Mouse (Mus musculus) lung, embryonic 16.5 days (tissue): ENCODE results near the gene Gsto2. TPM values are rescaled to one million over a fixed set of nuclear protein-coding genes. Genes with fewer than 3 reads are reported as not detected.
A peak's percentile ranks its signal among the peaks of the same experiment; 100 is the strongest.

ENCODE experiments used
- ATAC-seq: fragments of 200-750 bp; cut with Nextera tagmentation; 2 replicates; pipeline ENCODE4 v1.8.0; 2017; ENCODE audit warnings: low read depth, mild to moderate bottlenecking, moderate library complexity
- H3K27ac ChIP-seq: fragments of 300-500 bp; sonication (generic); 2 replicates; pipeline ENCODE4 v1.5.1; 2014; ENCODE audit warnings: mild to moderate bottlenecking, control low read depth, low read length
- H3K27me3 ChIP-seq: fragments of 300-500 bp; sonication (generic); 2 replicates; pipeline ENCODE4 v1.6.1; 2014; ENCODE audit warnings: low read depth, low read length, mixed read lengths; ENCODE audit not compliant: control insufficient read depth, insufficient read depth
- H3K36me3 ChIP-seq: fragments of 300-500 bp; sonication (generic); 2 replicates; pipeline ENCODE4 v1.6.1; 2014; ENCODE audit warnings: low read length; ENCODE audit not compliant: control insufficient read depth, insufficient read depth
- H3K4me1 ChIP-seq: fragments of 300-500 bp; sonication (generic); replicated peaks from 2 replicates; pipeline ENCODE4 v1.6.1; 2014; ENCODE audit warnings: low read length, mixed read lengths; ENCODE audit not compliant: control insufficient read depth, insufficient read depth
- H3K4me2 ChIP-seq: fragments of 300-500 bp; sonication (generic); 2 replicates; pipeline ENCODE4 v1.6.1; 2014; ENCODE audit warnings: low read depth, low read length, control low read depth
- H3K4me3 ChIP-seq: fragments of 300-500 bp; sonication (generic); 2 replicates; pipeline ENCODE4 v1.5.1; 2014; ENCODE audit warnings: mild to moderate bottlenecking, low read length, control low read depth
- H3K9ac ChIP-seq: fragments of 300-500 bp; sonication (generic); 2 replicates; pipeline ENCODE4 v1.6.1; 2014; ENCODE audit warnings: low read length, control low read depth
- H3K9me3 ChIP-seq: fragments of 300-500 bp; sonication (generic); 2 replicates; pipeline ENCODE4 v1.6.1; 2016; ENCODE audit warnings: low read length; ENCODE audit not compliant: control insufficient read depth
- WGBS: fragments of 180-500 bp; shearing (Covaris S2); extraction: QIAGEN DNeasy Blood & Tissue Kit; methylation state at CpG from one replicate; pipeline ENCODE4 v1.1.7; 2014; 5-methylcytosine and 5-hydroxymethylcytosine counted together
- polyA plus RNA-seq: library from polyadenylated mRNA; unstranded; fragments of >200 nt; fragmentation: Nextera tagmentation; extraction: Ambion mirVana; gene quantifications from 2 replicates; pipeline ENCODE4 v1.2.1, GENCODE M21; 2015

Gene Gsto2
- polyA plus RNA-seq, 1 experiment from 2014 or later: 1.2 TPM

- Histone ChIP-seq H3K27ac (no peak overlapping the region), H3K36me3 (no peaks in the 10 kb centered on the region), H3K4me3 (no peak overlapping the region), H3K4me1 (peaks cover 19% of the 10 kb centered on the region), H3K9ac (no peak overlapping the region), H3K27me3 (no peaks in the 10 kb centered on the region), H3K4me2 (no peak overlapping the region), H3K9me3 (no peaks in the 10 kb centered on the region)
- 75% methylated on average over 4 of the region's 4 CpGs for WGBS
- no peak for ATAC-seq
Measured at GRCm38 (mm10) chr19:47910751-47911150, 45.4 kb downstream of the Gsto2 start.

- Histone ChIP-seq H3K4me2 (no peak overlapping the region), H3K9ac (no peak overlapping the region), H3K27ac (no peak overlapping the region), H3K4me3 (no peak overlapping the region), H3K4me1 (peaks cover 38% of the 10 kb centered on the region), H3K9me3 (no peaks in the 10 kb centered on the region), H3K27me3 (no peaks in the 10 kb centered on the region), H3K36me3 (no peaks in the 10 kb centered on the region)
- 87% methylated on average over 7 of the region's 7 CpGs for WGBS
- no peak for ATAC-seq
Measured at GRCm38 (mm10) chr19:47913344-47913743, 48.0 kb downstream of the Gsto2 start.

GRCm38 (mm10) chr19:47914191-47914590, 48.9 kb downstream of the Gsto2 start:
- no peak for ATAC-seq
- WGBS: 88% methylated on average over 4 of the region's 4 CpGs
- peaks cover 33% of the 10 kb centered on the region for H3K4me1 ChIP-seq

GRCm38 (mm10) chr19:47915251-47915650, 49.9 kb downstream of the Gsto2 start:
- WGBS: 79% methylated on average over 4 of the region's 4 CpGs
- no peak overlapping the region for H3K4me2 ChIP-seq
- no peaks in the 10 kb centered on the region for H3K9me3 ChIP-seq
- ATAC-seq: no peak
- peaks cover 28% of the 10 kb centered on the region for H3K4me1 ChIP-seq
- no peak overlapping the region for H3K27ac ChIP-seq
- H3K9ac ChIP-seq: no peak overlapping the region
- no peaks in the 10 kb centered on the region for H3K27me3 ChIP-seq
- no peaks in the 10 kb centered on the region for H3K36me3 ChIP-seq
- no peak overlapping the region for H3K4me3 ChIP-seq

More at GRCm38 (mm10) chr19:47914191-47914590, 48.9 kb downstream of the Gsto2 start:
- no peak overlapping the region for H3K27ac ChIP-seq
- no peak overlapping the region for H3K4me3 ChIP-seq
- H3K9ac ChIP-seq: no peak overlapping the region
- H3K4me2 ChIP-seq: no peak overlapping the region
- H3K36me3 ChIP-seq: no peaks in the 10 kb centered on the region
- no peaks in the 10 kb centered on the region for H3K27me3 ChIP-seq
- no peaks in the 10 kb centered on the region for H3K9me3 ChIP-seq

GRCm38 (mm10) chr19:47917396-47917795, 52.1 kb downstream of the Gsto2 start:
- Histone ChIP-seq H3K9me3 (no peaks in the 10 kb centered on the region), H3K4me2 (peak overlapping the region; percentile 73), H3K4me3 (peak overlapping the region; percentile 89), H3K36me3 (no peaks in the 10 kb centered on the region), H3K9ac (peak overlapping the region; percentile 91), H3K4me1 (peaks cover 30% of the 10 kb centered on the region), H3K27ac (no peak overlapping the region), H3K27me3 (no peaks in the 10 kb centered on the region)
- WGBS: 34% methylated on average over 4 of the region's 4 CpGs
- ATAC-seq: no peak

DNA sequence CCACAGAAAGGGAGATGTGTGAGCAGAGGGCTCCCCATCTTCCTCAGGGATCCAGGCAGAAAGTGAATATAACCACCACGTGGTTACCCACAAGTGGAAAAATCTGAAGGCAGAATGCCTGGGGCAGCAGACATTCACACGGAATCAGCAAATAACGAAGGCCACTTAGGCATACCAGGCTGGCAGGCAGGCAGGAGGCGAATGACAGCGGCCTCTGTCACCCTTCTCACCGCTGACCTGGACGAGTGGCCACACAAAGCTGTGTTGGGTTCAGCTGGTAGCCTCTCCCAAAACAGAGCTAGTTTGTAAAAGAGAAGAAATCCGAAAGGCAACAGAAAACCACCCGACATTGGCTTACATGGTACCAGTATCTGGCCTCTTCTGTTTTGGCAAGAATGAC, 52.7 kb downstream of the Gsto2 start:
- no peaks in the 10 kb centered on the region for H3K9me3 ChIP-seq

DNA sequence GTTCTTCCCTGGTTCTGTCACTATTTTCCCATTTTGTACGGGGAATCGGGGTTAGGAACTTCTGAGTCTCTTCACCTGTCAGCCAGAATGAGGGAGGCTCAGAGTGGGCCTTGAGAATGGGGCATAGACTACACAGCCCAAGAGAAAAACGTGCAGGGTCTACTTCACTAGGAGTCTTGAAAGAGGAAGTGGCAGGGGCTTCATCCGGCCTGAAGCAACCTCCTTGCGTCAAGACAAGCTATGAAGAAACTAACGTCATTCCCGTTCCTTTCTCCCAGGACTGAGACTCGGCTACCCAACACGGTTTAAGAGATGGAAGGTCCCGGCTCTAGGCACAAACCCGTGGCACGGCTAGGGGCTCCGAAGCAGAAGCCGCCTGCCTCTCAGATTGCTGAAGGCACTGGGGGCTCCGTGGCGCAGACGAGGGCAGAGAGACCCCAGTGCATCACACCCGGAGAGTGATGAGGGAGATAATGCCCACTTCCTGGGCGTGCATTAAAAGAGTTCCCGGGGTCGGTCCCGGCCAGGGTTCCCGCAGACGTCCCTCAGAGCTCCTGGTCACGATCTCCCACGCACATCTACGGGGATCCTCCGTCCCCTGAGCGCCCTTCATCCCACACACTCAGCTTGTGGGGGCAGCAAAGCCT, 53.2 kb downstream of the Gsto2 start:
- Histone ChIP-seq H3K9me3 (no peaks in the 10 kb centered on the region), H3K4me2 (peak overlapping the region; percentile 73), H3K27me3 (no peaks in the 10 kb centered on the region), H3K4me1 (peaks cover 30% of the 10 kb centered on the region), H3K27ac (peak overlapping the region; percentile 97), H3K4me3 (peak overlapping the region; percentile 89), H3K9ac (peak overlapping the region; percentile 91), H3K36me3 (no peaks in the 10 kb centered on the region)
- peak; percentile 25; the same call in 1 of the 2 replicates for ATAC-seq
- under 1% methylated on average over 29 of the region's 29 CpGs for WGBS

More for the DNA sequence above, 52.7 kb downstream of the Gsto2 start:
- Histone ChIP-seq H3K36me3 (no peaks in the 10 kb centered on the region), H3K9ac (peak overlapping the region; percentile 91), H3K27ac (peak overlapping the region; percentile 97), H3K27me3 (no peaks in the 10 kb centered on the region), H3K4me2 (peak overlapping the region; percentile 73), H3K4me3 (peak overlapping the region; percentile 89), H3K4me1 (peaks cover 30% of the 10 kb centered on the region)
- WGBS: 11% methylated on average over 9 of the region's 9 CpGs
- ATAC-seq: no peak

GRCm38 (mm10) chr19:47919126-47919965, 54.0 kb downstream of the Gsto2 start, which contains the start of the genes Cfap43 and Itprip:
TSS of gene Cfap43 (minus strand) at chr19:47919287.
TSS of gene Itprip (minus strand) at chr19:47919299.
- Histone ChIP-seq H3K27ac (peak within 1 kb of the TSS; percentile 97), H3K27me3 (no peaks in the 10 kb centered on the region), H3K4me1 (peaks cover 30% of the 10 kb centered on the region), H3K4me3 (peak within 1 kb of the TSS; percentile 89), H3K9ac (peak within 1 kb of the TSS; percentile 91), H3K4me2 (peak within 1 kb of the TSS; percentile 73), H3K36me3 (no peaks in the 10 kb centered on the region), H3K9me3 (no peaks in the 10 kb centered on the region)
- under 1% methylated on average over 48 of the region's 48 CpGs for WGBS
- peak; percentile 88 for ATAC-seq

GRCm38 (mm10) chr19:47919966-47920375, 54.6 kb downstream of the Gsto2 start:
- 0% methylated on average over 8 of the region's 8 CpGs for WGBS
- peak; percentile 39 for ATAC-seq
- H3K27me3 ChIP-seq: no peaks in the 10 kb centered on the region
- H3K27ac ChIP-seq: peak overlapping the region; percentile 97
- no peaks in the 10 kb centered on the region for H3K36me3 ChIP-seq
- H3K4me3 ChIP-seq: peak overlapping the region; percentile 89
- peaks cover 30% of the 10 kb centered on the region for H3K4me1 ChIP-seq
- no peaks in the 10 kb centered on the region for H3K9me3 ChIP-seq
- peak overlapping the region; percentile 91 for H3K9ac ChIP-seq
- H3K4me2 ChIP-seq: peak overlapping the region; percentile 73
